Mouse (Mus musculus): ENCODE data around the gene Sik3. TPM values are rescaled to one million over a fixed set of nuclear protein-coding genes. Genes with fewer than 3 reads are reported as not detected.

Sik3 gene
- polyA plus RNA-seq, 1 experiment = 13.7 TPM

DNA sequence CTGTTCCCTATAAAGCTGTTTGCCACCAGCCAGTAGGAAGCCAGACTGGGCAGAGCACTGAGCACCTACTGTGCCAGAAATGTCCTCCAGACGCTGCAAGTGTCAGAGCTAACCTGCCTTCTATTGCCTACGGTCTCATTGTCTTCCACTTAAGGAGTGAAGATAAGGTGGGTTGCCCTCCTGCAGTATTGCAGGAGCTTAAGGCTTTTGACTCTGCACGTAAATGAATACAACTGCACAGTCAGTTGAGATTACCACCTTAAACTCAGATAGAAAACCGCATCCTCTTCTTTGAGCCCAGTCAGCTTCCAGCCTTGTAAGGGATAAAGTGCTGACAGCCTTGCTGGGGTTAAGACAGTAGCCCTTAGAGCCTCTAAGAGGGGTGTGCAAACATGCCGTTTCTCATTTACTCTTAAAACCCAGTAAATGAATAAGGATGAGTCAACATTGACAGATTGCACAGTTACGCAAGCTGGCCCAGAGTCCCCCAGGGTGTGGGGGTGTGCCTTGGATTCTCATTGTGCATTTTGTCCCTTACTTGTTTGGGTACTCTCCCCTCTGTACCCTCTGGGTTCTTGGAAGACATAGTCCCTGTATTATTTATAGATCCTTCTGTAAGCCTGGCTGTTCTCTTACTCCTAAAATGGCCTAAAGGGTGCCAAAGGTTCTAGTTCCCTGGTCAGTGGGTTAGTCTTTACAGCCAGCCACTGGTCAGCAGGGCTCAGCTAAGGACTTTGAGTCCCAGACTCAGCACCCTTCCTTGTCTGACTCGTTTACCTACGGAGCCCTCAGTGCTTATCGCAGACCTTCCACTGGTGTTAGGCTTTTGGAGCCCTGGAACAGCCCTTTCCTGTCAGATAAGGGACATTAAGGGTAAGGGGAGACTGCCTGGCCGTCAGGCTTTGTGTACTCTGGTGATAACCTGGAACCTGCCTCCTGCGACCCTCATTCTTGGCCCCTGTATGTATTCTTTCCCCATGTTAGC lies 203.0 kb downstream of the Sik3 start:
- TF ChIP-seq CTCF (IDR thresholded peaks at IDR 0.05; ENCODE audit: extremely low read depth, insufficient read depth, insufficient read length, insufficient replicate concordance) = no peak
- TF ChIP-seq POLR2A (IDR thresholded peaks at IDR 0.05; ENCODE audit: low read depth, low read length) = no peak
- DNase-seq (ENCODE audit: low read depth in 1 of 2, low spot score in 2 of 2) = no peak
- peaks cover 16% of the 10 kb centered on the region for H3K36me3 ChIP-seq (ENCODE audit: control insufficient read depth, insufficient read depth, low read length)
- H3K27me3 ChIP-seq (ENCODE audit: control insufficient read depth, insufficient read depth, low read length) = no peaks in the 10 kb centered on the region
- no peaks in the 10 kb centered on the region for H3K4me1 ChIP-seq (ENCODE audit: control insufficient read depth, insufficient read depth, insufficient read length)
- 76% methylated on average over 11 of the region's 11 CpGs for WGBS
- no peak overlapping the region for H3K4me3 ChIP-seq (ENCODE audit: extremely low read depth, insufficient read depth, insufficient read length)
- H3K27ac ChIP-seq (ENCODE audit: insufficient read depth, low read length) = no peak overlapping the region

DNA sequence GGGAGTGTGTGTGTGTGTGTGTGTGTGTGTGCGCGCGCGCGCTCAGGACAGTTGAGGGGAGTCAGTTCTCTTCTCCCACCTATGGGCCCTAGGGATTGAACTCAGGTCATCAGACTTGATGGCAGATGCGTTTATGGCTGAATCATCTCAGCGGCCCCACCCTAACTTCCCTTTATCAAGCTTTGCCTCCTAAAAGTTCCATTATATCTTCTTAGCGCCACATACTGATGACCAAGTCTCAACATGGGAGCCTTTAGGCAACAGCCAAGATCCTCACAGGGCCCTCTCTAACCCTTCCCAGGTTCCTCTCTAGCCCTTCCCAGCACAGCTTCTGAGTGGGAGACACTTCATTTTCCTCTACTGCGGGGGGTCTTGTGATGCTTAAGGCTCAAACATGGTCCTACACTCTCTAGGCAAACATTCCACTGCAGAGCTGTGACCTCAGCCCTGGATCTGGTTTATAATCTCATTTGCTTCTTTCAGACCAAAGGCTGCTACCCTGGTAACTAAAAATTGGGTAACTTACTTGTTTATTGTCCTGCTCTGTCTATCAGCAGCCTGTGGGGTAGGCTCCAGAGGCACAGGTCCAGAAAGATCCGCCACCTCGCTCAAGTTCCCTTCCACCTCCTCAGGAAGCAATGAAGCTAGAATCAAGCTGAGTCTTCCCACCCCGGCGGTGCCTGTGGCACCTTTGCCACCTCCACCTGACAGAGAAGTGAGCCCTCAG lies 204.3 kb downstream of the Sik3 start:
- WGBS = 94% methylated on average over 13 of the region's 13 CpGs

DNA sequence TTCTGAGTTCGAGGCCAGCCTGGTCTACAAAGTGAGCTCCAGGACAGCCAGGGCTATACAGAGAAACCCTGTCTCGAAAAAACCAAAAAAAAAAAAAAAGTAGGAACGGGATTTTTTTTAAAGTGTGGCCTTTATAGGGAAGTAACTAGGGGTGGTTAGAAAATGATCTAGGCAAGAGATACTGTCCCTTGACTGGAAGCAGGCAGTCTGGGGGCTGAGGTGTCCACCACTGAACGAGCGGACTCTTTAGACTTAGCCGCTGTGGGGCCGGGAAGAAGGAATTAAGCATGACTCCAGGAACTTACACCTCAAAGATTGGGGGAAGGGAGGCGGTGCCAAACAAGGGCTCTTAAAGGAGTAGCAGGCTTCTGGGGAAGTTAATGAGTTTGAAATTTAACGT lies 205.6 kb downstream of the Sik3 start:
- no peak overlapping the region for H3K4me3 ChIP-seq (ENCODE audit: extremely low read depth, insufficient read depth, insufficient read length)
- H3K27me3 ChIP-seq (ENCODE audit: control insufficient read depth, insufficient read depth, low read length) = no peaks in the 10 kb centered on the region
- H3K36me3 ChIP-seq (ENCODE audit: control insufficient read depth, insufficient read depth, low read length) = peaks cover 16% of the 10 kb centered on the region
- no peaks in the 10 kb centered on the region for H3K4me1 ChIP-seq (ENCODE audit: control insufficient read depth, insufficient read depth, insufficient read length)
- no peak for TF ChIP-seq POLR2A (IDR thresholded peaks at IDR 0.05; ENCODE audit: low read depth, low read length)
- no peak for TF ChIP-seq CTCF (IDR thresholded peaks at IDR 0.05; ENCODE audit: extremely low read depth, insufficient read depth, insufficient read length, insufficient replicate concordance)
- H3K27ac ChIP-seq (ENCODE audit: insufficient read depth, low read length) = no peak overlapping the region
- no peak for DNase-seq (ENCODE audit: low read depth in 1 of 2, low spot score in 2 of 2)
- WGBS = 81% methylated on average over 9 of the region's 9 CpGs

More for the DNA sequence above, 204.3 kb downstream of the Sik3 start:
- TF ChIP-seq CTCF (IDR thresholded peaks at IDR 0.05; ENCODE audit: extremely low read depth, insufficient read depth, insufficient read length, insufficient replicate concordance) (no peak), POLR2A (IDR thresholded peaks at IDR 0.05; ENCODE audit: low read depth, low read length) (no peak)
- no peak overlapping the region for H3K27ac ChIP-seq (ENCODE audit: insufficient read depth, low read length)
- H3K27me3 ChIP-seq (ENCODE audit: control insufficient read depth, insufficient read depth, low read length) = no peaks in the 10 kb centered on the region
- H3K36me3 ChIP-seq (ENCODE audit: control insufficient read depth, insufficient read depth, low read length) = peaks cover 15% of the 10 kb centered on the region
- no peak overlapping the region for H3K4me3 ChIP-seq (ENCODE audit: extremely low read depth, insufficient read depth, insufficient read length)
- H3K4me1 ChIP-seq (ENCODE audit: control insufficient read depth, insufficient read depth, insufficient read length) = no peaks in the 10 kb centered on the region
- DNase-seq (ENCODE audit: low read depth in 1 of 2, low spot score in 2 of 2) = no peak

DNA sequence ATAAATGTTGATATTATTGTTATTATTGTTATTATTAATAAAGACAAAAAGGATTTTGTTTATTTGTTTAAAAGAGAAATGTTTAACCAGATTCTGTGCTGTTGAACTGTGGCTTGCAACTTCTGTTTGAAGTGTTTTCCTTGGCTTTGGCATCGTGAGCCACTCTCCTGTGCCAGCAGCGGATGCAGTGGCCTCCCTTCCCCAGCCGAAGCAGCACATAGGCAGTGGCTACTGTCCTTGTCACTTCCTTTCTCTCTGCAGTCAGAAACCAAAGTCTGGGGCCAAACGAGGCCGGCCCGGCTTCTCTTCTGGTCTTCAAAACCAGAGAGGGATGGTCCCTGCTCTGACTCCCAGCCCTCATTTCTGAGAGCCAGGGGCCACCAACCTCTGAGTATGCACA lies 210.5 kb downstream of the Sik3 start:
- TF ChIP-seq CTCF (IDR thresholded peaks at IDR 0.05; ENCODE audit: extremely low read depth, insufficient read depth, insufficient read length, insufficient replicate concordance) (no peak), POLR2A (IDR thresholded peaks at IDR 0.05; ENCODE audit: low read depth, low read length) (no peak)
- DNase-seq (ENCODE audit: low read depth in 1 of 2, low spot score in 2 of 2) = no peak
- 0 out of 2 replicates have a peak overlapping the region, but pooled peaks have one; percentile 21 for H3K27ac ChIP-seq (ENCODE audit: insufficient read depth, low read length)
- no peaks in the 10 kb centered on the region for H3K27me3 ChIP-seq (ENCODE audit: control insufficient read depth, insufficient read depth, low read length)
- no peaks in the 10 kb centered on the region for H3K4me1 ChIP-seq (ENCODE audit: control insufficient read depth, insufficient read depth, insufficient read length)
- WGBS = 78% methylated on average over 6 of the region's 6 CpGs
- peaks cover 18% of the 10 kb centered on the region for H3K36me3 ChIP-seq (ENCODE audit: control insufficient read depth, insufficient read depth, low read length)
- H3K4me3 ChIP-seq (ENCODE audit: extremely low read depth, insufficient read depth, insufficient read length) = no peak overlapping the region

DNA sequence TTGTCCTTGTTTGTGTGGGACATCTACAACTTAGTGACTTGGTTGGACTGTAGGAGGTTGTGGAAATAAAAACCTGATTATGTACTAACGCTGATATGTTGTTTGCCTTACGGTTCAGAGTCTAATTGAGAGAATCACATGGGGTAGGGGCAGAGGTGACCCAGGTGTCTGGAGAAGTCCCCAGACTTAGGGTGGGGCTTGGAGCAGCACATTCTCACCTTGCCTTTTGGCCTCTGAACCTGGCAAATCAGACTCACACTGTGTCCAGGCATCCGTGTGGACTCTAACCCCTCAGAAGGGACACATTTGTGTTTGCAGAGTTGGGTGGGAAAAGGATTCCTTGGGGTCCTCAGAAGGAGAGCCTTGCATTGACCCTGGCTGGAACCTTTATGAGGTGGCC lies 211.5 kb downstream of the Sik3 start:
- Histone ChIP-seq H3K36me3 (ENCODE audit: control insufficient read depth, insufficient read depth, low read length) (peaks cover 18% of the 10 kb centered on the region), H3K4me3 (ENCODE audit: extremely low read depth, insufficient read depth, insufficient read length) (no peak overlapping the region), H3K27me3 (ENCODE audit: control insufficient read depth, insufficient read depth, low read length) (no peaks in the 10 kb centered on the region), H3K4me1 (ENCODE audit: control insufficient read depth, insufficient read depth, insufficient read length) (no peaks in the 10 kb centered on the region), H3K27ac (ENCODE audit: insufficient read depth, low read length) (no peak overlapping the region)
- 94% methylated on average over 3 of the region's 3 CpGs for WGBS
- no peak for DNase-seq (ENCODE audit: low read depth in 1 of 2, low spot score in 2 of 2)
- no peak for TF ChIP-seq POLR2A (IDR thresholded peaks at IDR 0.05; ENCODE audit: low read depth, low read length)
- no peak for TF ChIP-seq CTCF (IDR thresholded peaks at IDR 0.05; ENCODE audit: extremely low read depth, insufficient read depth, insufficient read length, insufficient replicate concordance)

DNA sequence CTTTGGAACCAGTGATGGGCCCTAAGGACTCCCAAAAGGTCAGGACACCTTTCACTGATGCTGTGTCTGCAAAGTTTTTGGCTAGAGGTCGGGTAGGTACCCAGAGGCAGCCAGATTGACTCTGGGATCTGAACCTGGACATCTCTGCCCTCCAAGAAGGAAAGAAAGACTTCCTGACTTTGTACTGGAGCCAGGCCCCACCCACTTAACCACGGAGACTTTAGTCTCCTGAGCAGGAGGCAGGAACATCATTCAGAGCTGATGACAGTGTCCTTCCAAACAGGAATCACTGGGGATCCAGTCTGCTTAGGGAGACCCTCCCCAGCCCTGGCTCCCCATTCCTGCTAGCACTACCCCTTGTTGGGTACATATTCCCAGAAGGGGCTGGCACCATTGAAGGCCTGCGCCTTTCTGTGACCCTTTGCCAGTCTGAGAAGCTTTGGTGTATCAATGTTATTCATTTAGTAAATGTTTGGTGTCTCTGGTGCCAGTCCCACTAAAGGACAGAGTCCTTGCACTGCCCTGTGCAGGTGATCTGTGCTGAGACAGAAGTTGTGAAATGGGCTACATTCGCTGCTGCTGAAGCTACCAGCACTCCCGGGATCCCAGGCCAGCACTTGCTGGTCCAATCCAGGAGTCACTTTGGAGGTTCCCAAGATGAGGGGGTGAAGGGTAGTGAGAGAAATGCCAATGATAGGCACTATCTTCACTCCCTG lies 212.5 kb downstream of the Sik3 start:
- no peak for DNase-seq (ENCODE audit: low read depth in 1 of 2, low spot score in 2 of 2)
- H3K27me3 ChIP-seq (ENCODE audit: control insufficient read depth, insufficient read depth, low read length) = no peaks in the 10 kb centered on the region
- H3K4me1 ChIP-seq (ENCODE audit: control insufficient read depth, insufficient read depth, insufficient read length) = peaks cover 3% of the 10 kb centered on the region; the same call in 1 of the 2 replicates
- no peak overlapping the region for H3K27ac ChIP-seq (ENCODE audit: insufficient read depth, low read length)
- TF ChIP-seq POLR2A (IDR thresholded peaks at IDR 0.05; ENCODE audit: low read depth, low read length) (no peak), CTCF (IDR thresholded peaks at IDR 0.05; ENCODE audit: extremely low read depth, insufficient read depth, insufficient read length, insufficient replicate concordance) (no peak)
- peaks cover 18% of the 10 kb centered on the region for H3K36me3 ChIP-seq (ENCODE audit: control insufficient read depth, insufficient read depth, low read length)
- H3K4me3 ChIP-seq (ENCODE audit: extremely low read depth, insufficient read depth, insufficient read length) = no peak overlapping the region
- 67% methylated on average over 5 of the region's 5 CpGs for WGBS

Data from spleen, adult 2 months (tissue).